Mouse (Mus musculus): ENCODE data around the gene Ctnnbl1.

Ctnnbl1 gene

DNA sequence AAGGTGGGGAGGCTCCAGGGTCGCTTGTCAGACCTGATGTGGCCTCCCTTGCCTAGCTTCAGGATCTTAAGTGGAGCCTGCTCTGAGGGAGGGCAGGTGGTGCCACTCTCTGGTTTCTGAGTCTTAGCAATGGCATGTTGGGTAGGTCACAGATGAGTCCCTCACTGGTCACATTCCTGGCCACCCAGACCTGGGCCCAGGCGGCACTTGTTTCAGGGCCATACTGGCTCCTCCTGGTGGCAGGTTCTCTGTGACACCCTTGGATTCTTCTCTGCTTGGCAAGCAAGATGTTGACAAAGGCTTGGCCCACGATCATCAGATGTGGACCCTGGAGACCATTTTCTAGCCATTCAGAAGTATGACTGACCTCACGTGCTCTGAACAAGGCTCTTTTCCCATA is 195.5 kb downstream of the Ctnnbl1 start:
- intact Hi-C loops (cut with DNase I), result no loop called here

DNA sequence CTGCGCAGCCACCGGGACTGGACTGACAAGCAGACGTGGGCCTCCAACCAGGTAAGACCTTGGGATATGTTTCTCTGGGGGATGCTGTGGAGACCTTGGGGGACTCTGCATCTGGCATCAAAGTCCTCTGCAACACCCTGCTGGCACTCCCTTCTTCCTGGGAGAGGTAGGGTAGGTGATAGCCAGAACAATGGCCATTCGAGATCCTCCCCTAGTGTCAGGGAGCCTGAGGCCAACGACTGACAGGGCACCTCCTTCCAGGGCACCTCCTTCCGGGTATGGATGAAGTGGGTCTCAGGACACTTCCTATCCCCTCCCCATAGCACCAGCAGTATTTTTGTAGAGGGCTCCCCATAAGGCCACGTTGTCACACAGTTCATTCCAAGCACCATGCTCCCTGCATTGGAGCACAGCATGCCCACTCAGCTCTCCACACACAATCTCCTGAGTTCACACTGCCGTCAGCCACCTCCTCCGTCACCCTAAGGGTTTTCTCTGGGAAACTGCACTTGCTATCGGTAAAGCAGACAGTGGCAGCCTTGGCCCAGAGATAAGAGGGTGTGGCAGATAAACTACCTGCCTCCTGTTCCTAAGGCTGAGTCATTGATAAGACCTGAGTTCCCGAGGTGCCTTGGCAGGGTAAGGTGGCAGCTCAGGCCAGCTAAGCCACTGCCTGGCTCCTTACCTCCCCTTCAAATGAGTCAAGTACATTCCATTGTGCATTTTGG is 198.4 kb downstream of the Ctnnbl1 start:
- intact Hi-C loops (cut with DNase I), result no loop called here

DNA sequence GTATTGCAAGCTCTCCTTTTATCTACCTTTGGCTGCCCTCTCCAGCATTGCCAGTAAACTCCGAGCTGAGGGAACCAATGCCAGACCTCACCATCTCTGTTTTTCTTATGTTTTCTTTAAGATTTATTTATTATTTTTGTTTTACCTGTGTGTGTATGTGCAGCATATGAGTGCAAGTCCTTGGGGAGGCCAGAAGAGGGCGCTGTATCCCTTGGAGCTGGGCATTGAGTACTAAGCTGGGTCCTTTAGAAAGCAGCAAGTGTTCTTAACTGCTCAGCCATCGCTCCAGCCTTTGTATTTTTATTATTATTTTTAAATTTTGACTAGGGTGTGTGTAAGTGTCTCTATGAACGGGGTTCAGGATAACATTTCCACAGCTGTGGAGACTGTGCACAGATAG is 199.5 kb downstream of the Ctnnbl1 start:
- intact Hi-C loops (cut with DNase I), result no loop called here

DNA sequence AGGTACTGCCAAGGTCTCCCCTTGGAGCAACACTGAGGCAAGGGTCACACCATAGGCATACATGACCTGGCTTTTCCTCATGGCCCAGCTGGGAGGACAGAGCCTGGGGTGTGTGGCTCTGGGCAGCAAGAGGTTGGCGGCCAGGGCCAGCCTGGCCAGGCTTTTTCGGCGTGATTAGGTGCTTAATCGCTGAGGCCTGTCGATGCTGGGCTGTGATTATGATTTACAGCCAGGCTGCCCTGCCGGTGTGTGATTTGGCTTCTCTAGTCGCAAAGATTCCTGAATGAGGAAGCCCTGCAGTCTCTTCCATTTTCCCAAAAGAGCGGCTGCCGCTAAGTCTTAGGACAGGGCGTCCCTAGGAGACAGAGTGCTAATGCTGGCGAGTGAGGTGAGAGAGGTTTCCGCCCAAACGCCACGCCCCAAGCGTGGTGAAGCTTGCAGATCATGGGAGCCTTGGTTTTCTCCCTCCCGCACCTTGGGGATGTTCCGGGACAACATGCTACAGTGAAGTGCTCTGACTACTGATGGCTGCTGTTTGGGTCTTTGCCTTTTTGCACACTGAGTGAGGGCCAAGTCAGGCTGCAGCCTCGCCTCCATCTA is 203.5 kb downstream of the Ctnnbl1 start:
- intact Hi-C loops (cut with DNase I), result loop anchor here (5.0 kb wide), 1 partner anchor 303 kb away; no protein-coding TSS in a partner anchor

Data from adrenal gland (tissue).